Mouse (Mus musculus) spleen, postnatal 14 days (tissue): ENCODE data around the gene Taf12.
A peak's percentile ranks its signal among the peaks of the same experiment; 100 is the strongest.
"Not testable (repeated sequence)": the region's sequence is repeated elsewhere in the genome, so short reads cannot be mapped to it uniquely, and the experiment has no call there.

Source experiments
- DNase-seq, 2 experiments: peaks; one replicate each; pipeline ENCODE4 v3.0.0; 2021 to 2022; ENCODE audit warnings: low spot score in 2 of 2

Taf12 gene

GRCm38 (mm10) chr4:132269740-132270560 lies 4.2 kb upstream of the Taf12 start:
- peak; percentile 65 to 80 for DNase-seq

GRCm38 (mm10) chr4:132273166-132273565 lies 1.0 kb upstream of the Taf12 start:
- DNase-seq: no peak

- DNase-seq: no peak
These were observed 1.8 kb downstream of the Taf12 start for GRCm38 (mm10) chr4:132275949-132276348.

- not testable (repeated sequence) for DNase-seq
These were observed 14.7 kb downstream of the Taf12 start for GRCm38 (mm10) chr4:132288840-132289239.

GRCm38 (mm10) chr4:132291056-132291455 lies 16.9 kb downstream of the Taf12 start:
- DNase-seq: no peak

GRCm38 (mm10) chr4:132291624-132292335 lies 17.6 kb downstream of the Taf12 start:
- no peak for DNase-seq

- no peak for DNase-seq
These were observed 18.8 kb downstream of the Taf12 start for GRCm38 (mm10) chr4:132292988-132293387.

- DNase-seq: no peak
These were observed 19.6 kb downstream of the Taf12 start for GRCm38 (mm10) chr4:132293682-132294240.

- no peak for DNase-seq
These were observed 21.7 kb downstream of the Taf12 start for GRCm38 (mm10) chr4:132295696-132296390.

GRCm38 (mm10) chr4:132299849-132300248 lies 25.7 kb downstream of the Taf12 start:
- DNase-seq: no peak

GRCm38 (mm10) chr4:132301486-132301885 lies 27.3 kb downstream of the Taf12 start:
- no peak for DNase-seq

GRCm38 (mm10) chr4:132301965-132302938 lies 28.1 kb downstream of the Taf12 start:
- no peak for DNase-seq

- peak in 1 of 2 experiments; percentile 25 for DNase-seq
These were observed 28.8 kb downstream of the Taf12 start, which contains the start of gene Rab42 for GRCm38 (mm10) chr4:132302939-132303479. TSS of gene Rab42 (minus strand) at chr4:132303385.

GRCm38 (mm10) chr4:132303484-132303883 lies 29.3 kb downstream of the Taf12 start:
- DNase-seq: not testable (repeated sequence)

- DNase-seq: no peak
These were observed 31.1 kb downstream of the Taf12 start for GRCm38 (mm10) chr4:132305276-132305675.

GRCm38 (mm10) chr4:132306004-132306403 lies 31.8 kb downstream of the Taf12 start:
- no peak for DNase-seq

GRCm38 (mm10) chr4:132308437-132309139 lies 34.4 kb downstream of the Taf12 start:
- DNase-seq: peak; percentile 75 to 84

GRCm38 (mm10) chr4:132309140-132309848 lies 35.1 kb downstream of the Taf12 start:
- DNase-seq: no peak

- DNase-seq: peak; percentile 21 to 55
These were observed 35.8 kb downstream of the Taf12 start for GRCm38 (mm10) chr4:132309849-132310472.
